Mouse (Mus musculus): ENCODE results near the gene Slco6d1.
"Not testable (repeated sequence)": the region's sequence is repeated elsewhere in the genome, so short reads cannot be mapped to it uniquely, and the experiment has no call there.

Slco6d1 gene

DNA sequence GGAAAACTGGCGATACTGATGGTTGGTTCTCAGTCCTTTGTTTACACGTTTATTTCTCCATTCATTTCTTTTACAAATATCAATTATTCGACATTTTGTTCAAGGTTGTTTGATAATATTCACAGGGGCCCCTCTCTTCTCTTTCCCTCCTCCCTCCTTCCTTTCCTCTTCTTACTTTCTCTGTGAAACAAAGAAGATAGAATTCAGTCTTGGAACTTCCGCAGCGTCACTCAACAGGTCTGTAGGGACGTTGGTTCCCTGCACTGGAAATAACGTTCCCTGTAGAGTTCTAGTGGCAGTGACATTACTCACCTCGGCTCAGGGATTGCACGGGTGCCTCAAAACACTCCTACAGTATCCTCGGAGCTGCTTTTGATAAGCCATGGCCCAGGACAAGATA, at the start of gene Slco6d1:
Gene Slco6d1, plus strand, starts transcription at position 301 of the 400 bp plus-strand sequence.
- no peak for DNase-seq

DNA sequence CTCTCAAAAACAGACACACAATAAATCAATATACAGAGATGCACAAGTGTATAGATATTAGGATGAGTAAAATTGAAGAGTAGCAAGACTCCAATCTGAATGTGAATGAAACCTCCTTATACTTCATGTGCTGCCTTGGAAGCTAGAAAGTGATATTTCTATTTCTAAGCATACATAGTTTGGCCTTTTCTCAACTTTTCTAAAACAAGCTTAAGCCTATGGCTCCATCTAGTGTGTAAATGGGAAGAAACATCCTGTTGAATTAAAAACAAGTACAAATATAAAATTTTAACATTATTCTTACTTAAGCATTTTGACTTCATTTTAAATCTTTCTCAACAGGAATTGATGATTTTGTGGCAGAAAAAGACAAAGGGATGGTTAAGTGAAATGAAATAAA, 28.9 kb upstream of the Slco6d1 start:
- no peak for DNase-seq

DNA sequence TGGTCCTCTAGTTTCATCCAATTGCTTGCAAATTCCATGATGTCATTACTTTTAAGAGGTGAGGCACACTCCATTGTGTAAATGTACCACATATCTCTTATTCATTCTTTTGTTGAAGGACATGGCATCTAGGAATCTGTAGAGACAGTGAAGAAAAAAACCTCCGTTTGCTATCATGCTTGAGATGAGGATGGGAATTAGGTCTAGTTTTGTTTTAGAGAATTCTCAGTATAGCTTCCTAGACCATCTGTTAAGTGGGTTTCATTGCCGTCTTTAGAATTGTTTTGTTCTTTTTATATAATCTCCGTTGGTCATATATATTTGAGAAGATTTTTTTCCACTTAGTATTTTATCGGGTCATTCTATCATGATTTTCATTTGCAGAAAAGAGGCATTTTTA, 27.0 kb downstream of the Slco6d1 start:
- no peak for DNase-seq

DNA sequence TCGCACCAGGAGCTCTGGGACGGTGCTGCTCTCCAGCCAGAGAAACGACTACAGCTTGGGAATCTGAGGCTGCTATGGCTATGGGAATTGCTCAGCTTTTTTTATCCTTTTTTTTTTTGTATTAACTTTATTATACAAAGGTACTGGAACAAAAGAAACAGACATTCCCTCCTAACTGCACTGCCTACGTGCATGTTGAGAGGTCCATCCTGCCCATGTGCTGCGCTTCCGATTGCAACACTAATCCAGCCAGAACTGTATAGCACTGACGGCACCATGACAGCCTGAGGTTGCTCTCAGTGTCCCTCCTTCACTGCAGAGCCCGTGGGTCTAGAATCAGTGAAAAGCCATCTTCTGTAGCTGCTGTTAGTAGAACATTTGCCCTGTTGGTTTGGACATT, 38.3 kb downstream of the Slco6d1 start:
- DNase-seq: not testable (repeated sequence)

DNA sequence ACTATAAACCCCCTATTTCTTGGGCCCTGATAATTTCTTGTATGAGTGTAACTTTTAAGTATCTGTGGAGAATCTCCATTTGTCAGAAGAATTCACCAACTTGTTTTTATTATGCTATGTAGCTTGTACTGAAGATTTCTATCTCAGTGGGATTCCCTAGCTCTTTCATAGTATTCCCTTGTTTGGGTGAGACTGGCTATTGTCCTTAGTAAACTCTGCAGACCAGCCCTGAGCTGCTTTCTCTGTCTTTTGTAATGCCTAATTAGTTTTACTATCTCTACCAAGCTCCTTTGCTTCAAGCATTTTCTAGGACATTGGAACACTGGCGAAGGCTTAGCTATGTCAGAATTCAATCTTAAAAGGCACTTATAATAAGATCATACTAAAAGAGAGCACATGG, 55.5 kb downstream of the Slco6d1 start:
- not testable (repeated sequence) for DNase-seq

DNA sequence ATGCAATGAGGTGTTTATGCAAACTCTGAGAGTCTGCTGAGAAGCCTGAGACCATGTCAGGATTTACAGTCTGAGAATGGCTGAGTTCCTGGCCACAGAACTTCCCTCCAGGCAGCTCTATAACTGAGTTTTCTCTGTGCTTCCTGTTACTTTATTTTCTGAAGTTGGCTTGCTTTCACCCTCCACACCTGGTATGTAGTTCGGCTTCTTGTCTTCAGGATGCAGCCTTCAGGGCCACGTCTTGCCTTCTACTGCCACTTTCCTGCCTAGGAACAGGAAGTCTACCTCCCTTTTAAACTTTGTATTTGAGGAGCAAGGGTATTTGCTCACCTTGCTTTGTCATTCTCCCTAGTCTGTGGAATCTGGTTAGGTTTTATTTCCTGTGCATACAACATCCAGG, 58.3 kb downstream of the Slco6d1 start:
- no peak for DNase-seq

DNA sequence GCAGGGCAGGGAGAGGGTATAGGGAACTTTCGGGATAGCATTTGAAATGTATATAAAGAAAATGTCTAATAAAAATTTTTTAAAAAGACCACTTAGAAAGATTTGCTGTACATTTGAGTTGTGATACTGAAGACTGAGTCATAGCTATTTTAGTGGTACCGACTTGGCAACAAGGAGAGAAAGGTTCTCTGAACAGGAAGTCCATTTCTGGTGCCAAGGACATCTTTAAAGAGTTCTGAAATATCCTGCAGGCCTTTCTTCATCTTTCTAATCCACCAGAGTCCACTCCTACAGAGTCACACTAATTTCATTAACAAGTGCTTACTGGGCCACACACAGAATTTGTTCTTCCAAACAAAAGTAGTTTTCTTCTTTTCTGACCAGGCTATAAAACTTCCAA, 85.1 kb downstream of the Slco6d1 start:
- DNase-seq: no peak

DNA sequence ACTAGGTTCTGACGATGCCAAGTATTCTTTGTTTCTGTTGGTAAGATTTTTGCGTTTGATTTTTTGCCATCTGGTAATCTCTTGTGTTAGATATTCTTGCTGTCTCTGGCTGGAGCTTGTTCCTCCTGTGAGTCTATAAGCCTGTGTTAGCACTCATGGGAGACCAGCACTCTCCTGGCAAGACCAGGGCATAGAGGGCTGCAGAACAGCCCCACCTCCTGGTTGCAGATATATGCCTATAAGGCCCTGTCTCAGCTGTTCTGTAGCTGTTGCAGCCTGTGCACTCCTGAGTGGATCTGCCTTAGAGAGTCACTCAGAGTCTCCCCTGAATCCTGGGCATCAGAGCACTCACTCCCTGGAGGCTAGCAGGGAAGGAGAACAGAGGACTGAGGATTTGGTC, 102.1 kb downstream of the Slco6d1 start:
- DNase-seq: no peak

DNA sequence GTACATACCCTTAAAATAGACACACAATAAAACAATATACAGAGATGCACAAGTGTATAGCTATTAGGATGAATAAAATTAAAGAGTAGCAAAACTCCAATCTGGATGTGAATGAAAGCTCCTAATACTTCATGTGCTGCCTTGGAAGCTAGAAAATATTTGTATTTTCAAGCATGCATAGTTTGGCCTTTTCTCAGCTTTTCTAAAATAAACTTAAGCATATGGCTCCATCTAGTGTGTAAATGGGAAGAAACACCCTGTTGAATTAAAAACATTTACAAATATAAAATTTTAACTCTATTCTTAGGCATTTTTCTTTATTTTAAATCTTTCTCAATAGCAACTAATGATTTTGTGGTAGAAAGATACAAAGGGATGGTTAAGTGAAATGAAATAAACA, 102.6 kb downstream of the Slco6d1 start:
- DNase-seq: no peak

DNA sequence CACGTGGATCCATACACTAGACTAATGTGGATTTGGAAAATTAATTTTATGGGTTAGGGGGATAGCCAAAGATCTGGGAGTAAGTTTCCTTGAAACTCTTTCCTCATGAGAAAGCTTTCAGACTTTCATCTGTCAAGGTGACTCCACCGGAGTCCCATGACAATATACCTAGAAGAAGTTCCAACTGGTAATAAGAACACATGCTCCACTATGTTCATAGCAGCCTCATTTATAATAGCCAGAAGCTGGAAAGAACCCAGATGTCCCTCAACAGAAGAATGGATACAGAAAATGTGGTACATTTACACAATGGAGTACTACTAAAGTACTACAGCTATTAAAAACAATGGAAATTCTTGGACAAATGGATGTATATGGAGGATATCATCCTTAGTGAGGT, 107.4 kb downstream of the Slco6d1 start:
- not testable (repeated sequence) for DNase-seq

DNA sequence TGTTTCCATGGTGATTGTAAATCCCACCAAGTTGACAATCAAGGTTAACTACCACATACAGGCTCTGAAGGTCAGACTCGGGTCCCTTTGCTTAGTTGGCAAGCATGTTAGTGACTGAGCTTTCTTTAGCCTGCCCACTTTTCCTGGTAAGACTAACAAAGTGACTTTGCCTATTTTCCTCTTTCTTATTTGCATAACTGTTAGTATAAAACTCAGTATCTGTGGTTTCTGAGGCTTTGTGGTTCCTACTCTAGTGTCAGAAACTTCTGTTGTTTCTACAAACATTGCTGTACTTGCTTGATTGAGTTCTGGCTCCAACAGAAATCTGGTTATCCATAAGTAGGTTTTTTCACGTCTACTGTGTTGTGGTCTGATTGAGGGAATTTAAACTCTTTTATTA, 124.4 kb downstream of the Slco6d1 start:
- DNase-seq: no peak

DNA sequence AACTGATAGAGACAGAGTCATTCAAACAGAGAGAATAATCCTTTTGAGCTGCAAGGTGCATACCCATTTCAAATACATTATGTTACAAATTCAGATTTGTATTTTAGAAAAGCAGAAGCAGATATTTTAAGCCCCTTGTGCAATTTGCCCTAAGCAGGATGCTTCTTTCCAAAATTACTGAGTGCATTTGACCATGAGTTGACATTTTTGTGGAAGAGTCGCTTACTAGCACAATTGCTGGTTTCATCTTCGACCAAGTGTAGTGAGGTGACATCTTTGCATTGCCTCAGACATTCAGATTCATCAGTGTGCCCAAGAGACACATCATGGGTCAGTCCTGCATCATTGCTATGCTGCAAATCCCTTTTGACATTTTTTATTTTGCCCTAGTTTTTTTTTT, 133.5 kb downstream of the Slco6d1 start:
- DNase-seq: no peak

DNA sequence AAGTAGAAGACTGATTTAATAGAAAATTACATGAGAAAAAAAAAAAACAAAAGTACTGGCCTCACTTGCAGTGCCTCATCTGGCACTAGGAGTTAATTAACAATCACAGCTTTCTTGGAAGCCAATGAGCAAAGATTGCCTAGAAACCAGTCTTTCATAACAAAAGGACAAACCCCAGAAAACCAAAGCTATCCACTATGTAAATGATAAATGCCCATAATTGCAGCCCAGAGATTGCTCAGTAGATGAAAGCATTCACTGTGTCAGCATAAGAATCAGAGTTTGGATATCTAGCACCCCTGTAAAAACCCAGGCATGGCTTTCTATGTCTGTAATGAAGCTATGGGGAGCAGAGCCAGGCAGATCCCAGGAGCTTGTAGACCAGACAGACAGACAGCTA, 144.8 kb downstream of the Slco6d1 start:
- no peak for DNase-seq

All from lung, postnatal 10 days (tissue).